Mouse (Mus musculus) cerebellum, adult 2 months (tissue): Measurements from ENCODE around the gene Zfp277. TPM values are rescaled to one million over a fixed set of nuclear protein-coding genes. Genes with fewer than 3 reads are reported as not detected.

Source experiments
- DNase-seq, 2 experiments: peaks; one replicate each; pipeline ENCODE4 v3.0.0; 2021
- H3K27ac ChIP-seq: fragments of 200-500 bp; 2 replicates; pipeline ENCODE4 v1.5.1; 2012; ENCODE audit warnings: low read length, control low read depth, inconsistent platforms; ENCODE audit not compliant: insufficient read depth
- H3K27me3 ChIP-seq: fragments of 200-500 bp; 2 replicates; pipeline ENCODE4 v1.6.1; 2012; ENCODE audit warnings: inconsistent platforms, mild to moderate bottlenecking, low read length, moderate library complexity; ENCODE audit not compliant: control insufficient read depth, insufficient read depth
- H3K4me1 ChIP-seq: fragments of 200-500 bp; 2 replicates; pipeline ENCODE4 v1.6.1; 2011; ENCODE audit warnings: low read length; ENCODE audit not compliant: control insufficient read depth, insufficient read depth
- H3K4me3 ChIP-seq: fragments of 200-500 bp; replicated peaks from 2 replicates; pipeline ENCODE3; 2011; ENCODE audit warnings: mild to moderate bottlenecking, low read depth, low read length, control low read depth; ENCODE audit not compliant: insufficient read depth
- CTCF ChIP-seq: fragments of 200-500 bp; IDR thresholded peaks from 2 replicates; pipeline ENCODE4 v1.5.1; 2011; ENCODE audit warnings: low read depth, mild to moderate bottlenecking, control low read depth, low read length, moderate library complexity, borderline replicate concordance; ENCODE audit not compliant: insufficient read depth
- POLR2A ChIP-seq: fragments of 200-500 bp; IDR thresholded peaks from 2 replicates; pipeline ENCODE4 v1.6.1; 2011; ENCODE audit warnings: low read length, control low read depth, borderline replicate concordance; ENCODE audit not compliant: insufficient read depth
- WGBS: fragments of 180-500 bp; shearing (Covaris S2); methylation state at CpG from one replicate; pipeline ENCODE4 v1.1.7; 2018; 5-methylcytosine and 5-hydroxymethylcytosine counted together
- polyA plus RNA-seq: library from polyadenylated mRNA; depleted of rRNA; stranded (reverse); fragments of >200 nt; gene quantifications from 2 replicates; pipeline ENCODE4 v1.2.3, GENCODE M21; 2012

The Zfp277 gene
- polyA plus RNA-seq, 1 experiment: 15.8 TPM

DNA sequence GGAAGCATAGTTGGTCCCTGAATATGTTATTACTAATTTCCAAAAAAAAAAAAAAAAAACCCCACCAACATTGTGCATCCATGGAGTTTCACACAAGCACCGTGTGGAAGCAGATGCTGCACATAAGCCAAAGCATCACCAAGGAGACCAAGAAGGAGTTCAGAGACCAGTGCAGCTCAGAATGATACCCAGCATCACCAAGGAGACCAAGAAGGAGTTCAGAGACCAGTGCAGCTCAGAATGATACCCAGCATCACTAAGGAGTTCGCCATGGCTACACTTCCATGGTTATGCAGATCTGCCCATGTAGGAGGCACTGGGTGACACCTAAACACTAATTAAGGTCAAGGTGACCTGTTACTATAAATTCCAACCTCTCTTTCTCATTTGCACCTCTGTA, 46.8 kb downstream of the Zfp277 start:
- Histone ChIP-seq H3K27me3 (no peaks in the 10 kb centered on the region), H3K4me1 (no peaks in the 10 kb centered on the region), H3K4me3 (no peak overlapping the region), H3K27ac (no peak overlapping the region)
- no peak for TF ChIP-seq POLR2A
- TF ChIP-seq CTCF: no peak
- no peak for DNase-seq
- 52% methylated on average over 2 of the region's 2 CpGs for WGBS

DNA sequence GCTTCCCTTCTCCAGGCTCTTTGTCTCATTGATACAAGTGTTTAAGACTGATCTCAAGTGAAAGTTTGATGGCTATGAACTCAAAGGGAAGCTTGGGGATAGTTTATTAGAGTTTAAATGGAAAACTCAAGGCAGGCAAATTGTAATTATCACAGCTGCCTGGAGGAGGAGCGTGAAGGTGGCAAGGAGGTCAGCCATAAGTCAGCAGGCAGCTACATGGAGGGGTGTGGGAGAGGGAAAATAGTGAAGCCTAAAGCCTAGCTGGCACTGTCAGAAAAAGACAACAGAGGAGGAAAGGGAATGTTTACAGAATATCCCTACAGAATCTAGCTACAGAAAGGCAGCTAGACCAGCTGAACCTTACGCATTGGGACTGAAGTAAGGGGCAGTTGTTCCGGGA, 52.8 kb downstream of the Zfp277 start:
- 77% methylated on average over 3 of the region's 3 CpGs for WGBS
- Histone ChIP-seq H3K27me3 (no peaks in the 10 kb centered on the region), H3K27ac (no peak overlapping the region), H3K4me1 (no peaks in the 10 kb centered on the region), H3K4me3 (no peak overlapping the region)
- no peak for DNase-seq
- no peak for TF ChIP-seq CTCF
- no peak for TF ChIP-seq POLR2A

DNA sequence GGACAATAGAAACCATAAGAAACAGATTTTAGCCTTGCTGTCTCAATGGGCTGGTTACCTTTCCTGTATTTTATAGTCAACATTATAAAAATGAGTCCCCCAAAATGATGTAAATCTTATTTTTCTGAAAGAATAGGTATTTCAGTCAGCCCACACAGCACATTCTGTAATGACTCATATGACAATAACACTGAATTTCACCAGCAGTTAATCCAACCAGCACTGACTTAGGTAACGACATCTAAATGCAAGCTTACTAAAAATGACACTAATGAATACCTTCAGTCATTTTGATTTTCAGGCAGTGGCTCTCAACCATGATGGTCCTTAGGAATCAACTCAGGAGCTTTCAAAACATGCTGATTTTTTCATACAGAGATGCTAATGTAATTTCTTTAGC, 54.4 kb downstream of the Zfp277 start:
- no peak for DNase-seq
- H3K4me3 ChIP-seq: no peak overlapping the region
- 91% methylated on average over 1 of the region's 1 CpGs for WGBS
- no peaks in the 10 kb centered on the region for H3K4me1 ChIP-seq
- no peak for TF ChIP-seq POLR2A
- no peak overlapping the region for H3K27ac ChIP-seq
- no peaks in the 10 kb centered on the region for H3K27me3 ChIP-seq

- no peak for DNase-seq
- Histone ChIP-seq H3K27me3 (no peaks in the 10 kb centered on the region), H3K4me3 (no peak overlapping the region), H3K27ac (no peak overlapping the region), H3K4me1 (no peaks in the 10 kb centered on the region)
- WGBS: 53% methylated on average over 5 of the region's 5 CpGs
- TF ChIP-seq CTCF (no peak), POLR2A (no peak)
Measured at GRCm38 (mm10) chr12:40387786-40388185, 57.9 kb downstream of the Zfp277 start.

DNA sequence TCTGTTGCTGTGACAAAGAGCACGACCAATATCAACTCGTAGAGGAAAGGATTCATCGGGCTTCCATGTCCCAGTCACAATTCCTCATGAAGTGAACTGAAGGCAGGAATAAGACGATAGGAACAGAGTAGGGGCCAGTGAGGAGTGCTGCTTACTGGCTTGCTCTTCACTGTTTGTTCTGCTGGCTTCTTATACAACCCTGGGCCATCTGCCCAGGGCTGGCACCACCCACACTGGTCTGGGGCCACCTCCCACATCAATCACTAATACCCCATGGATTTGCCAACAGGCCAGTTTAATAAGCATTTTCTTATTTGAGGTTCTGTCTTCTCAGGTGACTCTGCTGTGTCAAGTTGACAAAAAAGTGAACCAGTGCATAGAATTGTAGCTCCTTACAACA, 60.4 kb downstream of the Zfp277 start:
- Histone ChIP-seq H3K4me3 (no peak overlapping the region), H3K27me3 (no peaks in the 10 kb centered on the region), H3K27ac (no peak overlapping the region), H3K4me1 (no peaks in the 10 kb centered on the region)
- TF ChIP-seq CTCF (no peak), POLR2A (no peak)
- 85% methylated on average over 4 of the region's 4 CpGs for WGBS
- DNase-seq: no peak

GRCm38 (mm10) chr12:40383718-40384117, 62.0 kb downstream of the Zfp277 start:
- TF ChIP-seq CTCF: no peak
- TF ChIP-seq POLR2A: no peak
- peaks cover 4% of the 10 kb centered on the region; the same call in 1 of the 2 replicates for H3K4me1 ChIP-seq
- no peak for DNase-seq
- WGBS: 86% methylated on average over 6 of the region's 6 CpGs
- H3K4me3 ChIP-seq: no peak overlapping the region
- H3K27me3 ChIP-seq: no peaks in the 10 kb centered on the region
- H3K27ac ChIP-seq: no peak overlapping the region

DNA sequence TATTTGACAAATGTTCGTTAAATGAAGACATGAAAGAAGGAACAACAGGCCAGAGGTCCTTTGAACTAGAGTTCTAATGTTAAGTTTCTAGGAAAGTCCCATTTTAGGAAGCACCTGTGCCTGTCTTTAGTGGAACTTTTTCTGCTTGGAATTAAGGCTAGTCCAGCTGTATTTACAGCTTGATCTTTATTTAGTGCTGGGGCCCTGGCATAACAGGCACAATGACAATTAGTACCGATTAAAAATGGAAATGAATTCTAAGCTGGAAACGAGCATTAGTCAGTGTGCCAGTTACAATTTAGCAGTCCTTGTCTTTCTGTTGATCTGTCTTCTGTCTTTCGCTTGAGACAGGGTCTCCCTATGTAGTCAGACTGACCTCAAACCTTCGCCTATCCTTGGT, 63.2 kb downstream of the Zfp277 start:
- no peak for TF ChIP-seq CTCF
- TF ChIP-seq POLR2A: no peak
- Histone ChIP-seq H3K27me3 (no peaks in the 10 kb centered on the region), H3K4me3 (no peak overlapping the region), H3K27ac (no peak overlapping the region), H3K4me1 (peaks cover 4% of the 10 kb centered on the region; the same call in 1 of the 2 replicates)
- no peak for DNase-seq
- WGBS: 73% methylated on average over 5 of the region's 5 CpGs

- H3K4me3 ChIP-seq: no peak overlapping the region
- no peak overlapping the region for H3K27ac ChIP-seq
- WGBS: 87% methylated on average over 11 of the region's 11 CpGs
- TF ChIP-seq POLR2A: no peak
- TF ChIP-seq CTCF: no peak
- H3K4me1 ChIP-seq: peaks cover 4% of the 10 kb centered on the region; the same call in 1 of the 2 replicates
- H3K27me3 ChIP-seq: no peaks in the 10 kb centered on the region
- no peak for DNase-seq
Measured at GRCm38 (mm10) chr12:40381824-40382223, 63.9 kb downstream of the Zfp277 start.
